Mouse (Mus musculus): ENCODE data around the gene Gnb2. TPM values are rescaled to one million over a fixed set of nuclear protein-coding genes. Genes with fewer than 3 reads are reported as not detected.

The Gnb2 gene
- total RNA-seq, 2 experiments from 2014 or later = 301 to 324 TPM

DNA sequence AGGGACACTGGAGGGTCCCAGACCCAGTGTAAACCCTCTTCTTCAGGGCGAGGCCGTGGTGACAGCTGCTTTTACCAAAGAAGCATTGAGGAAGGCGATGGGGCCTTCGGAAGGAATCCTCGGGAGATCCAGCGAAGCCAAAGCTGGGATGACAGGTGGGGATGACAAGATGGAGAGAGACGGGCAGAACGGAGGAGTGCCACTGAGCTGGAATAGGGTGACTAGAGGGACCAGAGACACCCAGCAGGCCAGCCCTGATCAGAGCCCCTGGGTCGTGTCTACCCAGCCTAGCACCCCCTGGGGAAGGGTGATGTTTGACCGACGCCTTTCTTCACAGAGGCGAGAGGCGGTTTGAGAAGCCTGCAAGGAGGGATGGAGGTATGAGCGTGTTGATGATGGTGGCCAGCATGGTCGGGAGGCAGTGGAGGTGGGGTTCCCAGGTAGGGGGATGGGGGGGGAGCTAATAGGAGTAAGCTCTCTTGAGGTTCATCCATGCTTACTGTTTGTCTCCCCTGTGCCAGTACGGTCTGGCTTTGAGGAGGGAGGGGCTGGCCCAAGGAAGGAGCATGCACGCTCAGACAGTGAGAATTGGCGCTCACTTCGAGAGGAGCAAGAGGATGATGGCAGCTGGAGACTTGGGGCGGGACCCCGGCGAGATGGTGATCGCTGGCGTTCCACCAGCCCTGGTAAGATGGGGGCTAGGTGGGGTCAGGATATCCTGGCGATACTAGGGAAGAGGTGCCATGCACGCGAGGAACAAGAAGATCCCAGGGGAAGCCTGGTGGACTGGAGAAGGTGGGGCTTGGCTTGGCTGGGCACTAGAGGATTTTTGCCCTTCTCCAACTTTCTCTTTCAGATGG, 13.4 kb downstream of the Gnb2 start:
- DNase-seq = no peak

DNA sequence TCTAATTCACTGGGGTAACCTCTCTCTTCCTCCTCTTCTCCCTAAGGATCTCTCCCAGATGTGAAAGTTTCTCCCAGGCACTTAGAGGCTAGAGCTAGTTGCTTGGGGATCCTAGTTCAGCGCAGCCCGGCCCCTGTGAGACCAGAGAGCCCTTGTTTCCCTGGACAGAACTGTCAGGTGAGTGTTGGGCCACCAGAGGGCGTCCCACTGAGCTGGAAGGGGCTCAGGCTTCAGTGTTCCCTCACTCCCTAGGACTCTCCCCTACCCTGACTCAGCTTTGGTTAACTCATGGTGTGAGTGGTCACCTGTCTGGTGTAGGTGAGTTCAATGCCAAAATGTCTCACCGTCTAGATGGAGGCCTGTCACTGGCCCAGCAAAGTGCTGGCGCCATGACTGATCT, 14.9 kb downstream of the Gnb2 start, which contains the start of gene Gigyf1:
Gene Gigyf1 (plus strand): TSS at position 113 of the 400 bp plus-strand sequence.
- DNase-seq = peak; percentile 52

DNA sequence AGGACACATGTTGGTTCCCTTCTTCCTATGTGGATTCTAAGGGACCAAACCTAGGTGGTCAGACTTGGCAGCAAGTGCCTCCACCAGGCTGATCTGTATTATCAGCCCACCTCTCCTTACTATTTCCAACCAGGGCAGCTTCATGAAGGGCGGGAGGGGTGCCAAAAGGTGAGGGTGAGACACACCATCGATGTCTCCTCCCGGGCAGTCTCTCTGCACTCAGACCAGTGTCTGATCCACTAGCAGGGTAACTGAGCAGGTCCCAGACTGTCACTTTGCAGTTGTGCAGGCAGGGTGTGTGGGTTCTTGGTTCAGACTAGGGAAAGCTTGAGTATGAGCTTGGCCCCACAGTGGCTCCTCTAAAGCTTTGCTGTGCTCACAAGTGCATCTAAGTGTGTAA, 18.5 kb downstream of the Gnb2 start:
- no peak for DNase-seq

DNA sequence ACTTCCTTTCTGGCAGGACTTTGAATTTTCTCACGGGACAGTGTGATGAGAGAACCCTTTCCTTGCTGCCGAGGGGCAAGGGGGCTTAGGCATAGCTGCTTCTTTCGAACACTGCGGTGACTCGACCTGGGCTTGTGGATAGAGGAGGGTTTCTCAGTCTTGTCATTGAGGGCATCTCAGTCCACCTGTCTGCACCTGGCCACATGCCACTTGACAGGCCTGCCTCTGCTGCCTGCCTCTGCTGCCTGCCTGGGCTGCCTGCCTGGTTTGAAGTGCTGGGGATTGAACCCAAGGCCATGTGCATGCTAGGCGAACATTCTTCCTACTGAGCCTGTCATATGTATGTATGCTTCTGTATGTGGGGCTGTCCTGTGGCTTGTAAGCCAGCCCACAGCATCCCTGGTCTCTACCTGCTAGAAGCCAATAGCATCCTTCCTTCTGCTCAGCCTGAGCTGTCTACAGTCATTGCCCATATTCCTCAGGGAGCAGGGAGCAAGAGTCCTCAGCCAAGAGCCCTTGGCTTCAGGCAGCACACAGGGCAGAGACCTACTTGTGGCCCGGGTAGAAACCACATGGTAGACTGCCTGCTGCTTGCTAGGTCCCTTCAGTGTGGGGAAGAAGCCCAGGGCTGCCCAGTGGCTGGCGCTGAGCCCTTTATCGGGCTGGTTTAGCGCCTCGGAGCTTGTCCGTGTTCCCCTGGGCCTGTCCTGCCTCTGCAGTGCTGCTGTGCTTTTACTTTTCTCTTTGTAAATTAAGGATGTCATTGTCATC, 19.2 kb downstream of the Gnb2 start:
- DNase-seq = no peak

DNA sequence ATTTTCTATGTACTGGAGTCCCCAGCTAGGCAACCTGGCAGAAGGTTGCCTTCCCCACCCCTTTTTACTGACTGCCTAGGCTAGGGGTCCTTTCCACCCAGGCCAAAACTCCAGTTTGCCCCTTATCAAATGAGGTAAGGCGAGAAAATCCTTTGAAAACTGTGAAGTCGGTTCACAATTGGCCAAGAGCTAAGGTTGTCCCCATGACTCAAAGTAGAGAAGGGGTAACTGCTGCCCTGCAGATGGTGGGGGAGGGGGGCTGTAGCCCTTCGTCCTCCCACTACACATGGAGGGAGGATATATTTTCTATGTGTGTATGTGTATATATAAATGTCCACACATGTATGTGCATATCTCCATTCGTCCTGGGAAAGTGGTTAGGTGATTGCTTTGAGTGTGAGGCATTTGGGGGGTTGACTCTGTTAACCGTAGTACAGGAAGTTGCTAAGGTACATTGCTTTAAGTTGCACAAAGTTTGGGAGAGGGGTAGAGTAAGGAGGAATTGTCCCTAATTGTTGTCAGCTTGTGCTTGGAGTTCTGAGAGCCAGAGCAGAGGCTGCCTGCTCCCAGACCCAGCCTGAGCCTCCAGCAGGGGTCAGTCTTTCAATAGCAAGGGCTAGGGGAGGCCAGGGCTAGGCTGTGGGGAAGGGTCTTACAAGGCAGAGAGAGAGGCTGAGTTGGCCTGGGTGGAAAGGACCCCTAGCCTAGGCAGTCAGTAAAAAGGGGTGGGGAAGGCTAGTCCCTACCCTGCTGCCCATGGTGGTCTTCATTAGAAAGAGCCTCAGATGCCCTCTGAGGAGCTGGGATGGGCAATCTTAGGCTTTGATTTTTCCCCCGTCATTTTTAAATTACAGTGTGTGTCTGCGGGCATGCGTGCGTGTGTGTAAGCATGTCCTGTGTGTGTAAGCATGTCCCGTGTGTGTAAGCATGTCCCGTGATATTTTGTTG, 20.2 kb downstream of the Gnb2 start:
- DNase-seq = no peak

DNA sequence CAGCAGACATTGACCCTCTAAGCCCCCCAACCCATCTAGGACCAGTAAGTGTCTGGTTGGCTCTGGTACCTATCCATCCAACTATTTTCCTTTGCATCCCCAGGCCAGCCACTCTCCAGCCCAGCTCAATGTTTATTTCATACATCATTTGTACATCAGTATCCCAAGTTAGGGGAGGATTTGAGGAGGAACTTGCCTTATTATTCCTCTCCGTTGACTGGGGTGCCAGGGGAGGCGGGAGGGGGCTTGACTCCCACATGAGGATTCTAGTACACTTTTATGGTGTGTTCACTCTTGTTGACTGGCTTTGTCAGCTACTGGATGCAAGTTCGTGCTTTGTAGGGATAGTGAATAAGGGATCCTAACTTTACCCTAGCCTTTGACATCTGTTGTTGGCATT, 21.6 kb downstream of the Gnb2 start:
- DNase-seq = no peak

DNA sequence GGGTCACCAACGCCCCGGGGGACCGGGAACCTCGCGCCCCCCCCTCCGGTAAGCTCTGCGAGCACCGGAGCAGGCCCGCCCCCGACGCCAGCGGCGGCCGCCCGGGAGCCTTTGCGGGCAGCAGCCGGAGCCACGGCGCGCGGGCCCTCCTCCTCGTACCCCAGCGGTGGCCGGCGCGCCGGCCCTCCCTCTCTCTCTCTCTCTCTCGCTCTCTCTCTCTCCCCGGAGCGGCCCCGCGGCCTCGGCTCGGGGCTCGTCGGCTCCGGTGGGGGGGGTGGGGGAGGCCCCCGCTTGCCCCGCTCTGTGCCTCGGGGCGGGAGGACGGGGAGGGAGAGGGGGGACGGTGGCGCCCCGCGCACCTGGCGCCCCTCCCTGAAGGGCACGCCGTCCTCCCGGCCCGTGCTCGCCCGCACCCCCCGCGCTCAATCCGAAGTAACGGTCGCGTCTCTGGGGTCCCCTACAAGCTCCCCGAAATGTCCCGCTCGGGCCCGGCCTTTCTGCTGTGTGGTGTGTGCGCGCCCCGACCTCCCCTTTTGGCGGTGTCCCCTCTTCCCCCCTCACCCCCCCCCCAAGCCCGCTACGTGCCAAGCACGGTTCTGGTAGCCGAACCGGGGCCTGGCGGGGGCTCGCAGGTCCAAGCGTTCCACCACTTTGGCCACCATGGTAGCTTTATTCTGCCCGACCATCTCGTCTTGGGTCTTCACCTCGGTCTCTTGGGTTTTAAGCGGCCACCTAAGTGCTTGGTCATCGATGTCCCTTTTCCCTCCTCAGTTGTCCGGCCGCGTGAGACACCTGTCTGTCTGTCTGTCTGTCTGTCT, 22.5 kb downstream of the Gnb2 start:
- peak; percentile 47 for DNase-seq

DNA sequence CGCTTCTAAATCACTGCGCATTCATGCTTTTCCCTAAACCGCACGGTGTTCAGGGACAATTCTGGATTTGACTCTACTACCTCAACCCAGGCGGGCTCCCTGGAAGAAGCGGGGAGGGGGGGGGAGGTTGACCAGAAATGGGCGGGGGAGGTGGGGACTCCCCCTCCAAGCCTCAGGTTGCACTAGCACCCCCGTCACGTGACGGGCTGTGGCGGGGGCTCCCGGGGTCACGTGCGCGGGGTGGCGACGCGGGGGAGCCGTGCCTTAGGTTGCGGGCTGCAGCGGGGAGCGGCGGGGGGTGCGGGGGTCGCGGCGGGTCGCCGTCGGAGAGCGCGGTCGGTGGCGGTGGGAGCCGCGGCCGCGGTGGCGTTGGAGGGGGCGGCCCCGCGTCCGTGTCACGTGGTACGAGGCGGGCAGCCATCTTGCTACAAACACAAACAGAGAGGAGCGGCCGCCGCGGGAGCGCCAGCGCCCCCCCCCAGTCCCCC, 23.3 kb downstream of the Gnb2 start:
- DNase-seq = peak; percentile 84

DNA sequence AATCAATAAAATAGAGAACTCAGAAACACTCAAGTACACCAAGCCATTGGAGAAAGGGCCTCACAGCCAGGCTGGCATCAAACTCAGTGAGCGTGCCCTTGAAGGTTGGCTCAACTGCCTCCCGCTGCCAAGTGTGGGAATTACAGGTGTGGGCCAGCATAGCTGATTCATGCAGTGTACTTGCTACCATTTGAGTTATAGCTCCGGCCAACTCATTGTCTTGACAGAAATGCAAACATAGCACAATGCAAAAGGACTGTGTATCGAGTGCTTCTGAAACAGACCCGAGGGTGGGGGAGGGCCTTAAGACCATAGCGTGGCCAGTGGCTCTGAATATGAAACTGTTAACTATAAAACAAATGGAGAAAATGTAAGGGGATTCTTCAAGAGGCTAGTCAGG, 29.3 kb downstream of the Gnb2 start:
- no peak for DNase-seq

DNA sequence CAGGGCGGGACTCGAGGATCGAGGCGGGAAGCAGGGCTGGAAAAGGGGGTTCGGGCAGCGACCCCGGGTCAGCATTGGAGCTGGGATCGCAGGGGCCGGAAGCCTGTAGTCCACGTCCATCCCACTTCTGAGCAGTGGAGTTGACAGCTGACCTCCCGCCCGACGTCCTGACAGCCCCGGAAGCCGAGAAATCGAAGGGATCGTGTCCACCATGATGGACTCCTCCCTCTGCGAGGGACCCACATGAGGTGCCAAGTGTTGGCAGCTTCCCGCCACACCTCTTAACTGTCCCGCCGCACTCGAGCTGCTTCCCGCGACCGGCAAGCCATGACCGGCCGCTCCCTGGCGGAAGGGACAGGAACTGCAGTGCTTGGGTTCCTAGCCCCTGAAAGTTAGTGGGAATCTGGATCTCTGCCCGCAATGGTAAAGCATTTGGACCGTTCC, 30.6 kb downstream of the Gnb2 start:
- peak; percentile 82 for DNase-seq

DNA sequence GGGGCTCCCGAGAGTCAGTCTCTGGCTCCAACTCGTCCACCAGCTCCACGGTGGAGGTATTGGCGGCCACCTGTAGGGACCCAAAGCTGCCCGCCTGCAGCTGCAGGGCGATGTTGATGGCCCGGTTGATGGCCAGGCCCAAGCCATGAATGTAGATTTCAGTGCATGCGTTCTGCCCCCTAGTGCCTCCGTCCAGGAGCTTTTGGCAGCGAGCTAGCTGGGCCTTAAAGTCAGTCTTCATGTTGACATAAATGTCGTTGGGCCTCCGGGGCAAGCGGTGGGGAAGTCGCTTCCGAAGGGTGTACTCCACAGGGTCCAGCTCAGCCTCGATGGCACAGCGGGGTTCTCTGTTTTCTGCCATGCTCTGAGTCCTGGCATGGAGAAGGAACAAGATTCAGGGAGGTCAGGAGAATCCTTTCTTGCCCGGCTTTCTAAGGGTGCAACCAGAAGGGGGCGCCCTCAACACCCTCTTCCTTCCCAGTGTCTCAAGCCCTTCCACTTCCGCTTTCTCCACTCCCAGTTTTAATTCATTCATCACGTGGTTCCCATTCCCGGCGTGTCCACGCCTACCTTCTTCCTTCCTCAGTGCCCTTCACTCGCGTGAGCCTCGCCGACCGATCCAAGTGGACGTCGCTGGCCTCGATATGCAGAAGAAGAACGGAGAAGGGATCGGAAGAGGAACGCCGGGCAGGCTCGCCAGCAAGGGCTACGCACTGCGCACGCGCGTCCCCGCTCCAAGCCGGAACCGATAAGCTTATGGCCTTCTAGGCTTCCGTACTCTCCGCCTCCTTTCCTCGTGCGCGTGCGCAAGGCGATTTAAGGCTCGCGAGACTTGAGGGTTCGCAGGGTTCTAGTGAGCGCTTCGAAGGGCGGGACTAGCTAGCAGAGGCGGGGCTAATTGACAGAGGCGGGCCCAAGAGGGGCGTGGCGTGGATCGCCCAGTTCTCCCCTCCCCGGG, 31.3 kb downstream of the Gnb2 start, which contains the start of gene Pop7:
Gene Pop7 (minus strand): TSS at position 810 of the 958 bp plus-strand sequence.
- peak; percentile 99 for DNase-seq

DNA sequence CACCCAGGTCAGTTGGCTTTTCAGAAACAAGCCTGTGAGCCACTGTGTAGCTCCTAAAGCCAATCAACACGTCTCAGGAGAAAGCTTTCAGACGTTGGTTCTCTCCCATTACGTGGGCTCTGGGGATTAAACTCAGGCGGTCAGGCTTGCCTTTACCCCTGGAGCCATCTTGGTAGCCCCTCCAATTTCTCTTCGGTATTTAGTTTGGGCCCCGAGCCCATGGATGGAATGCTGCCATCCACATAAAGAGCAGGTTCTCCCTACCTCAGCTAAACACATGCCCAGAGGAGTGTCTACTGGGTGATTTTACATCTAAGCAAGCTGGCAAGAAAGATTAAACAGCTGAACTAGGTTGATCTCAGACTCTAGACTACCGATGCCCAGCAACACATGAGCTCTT, 33.1 kb downstream of the Gnb2 start:
- DNase-seq = no peak

DNA sequence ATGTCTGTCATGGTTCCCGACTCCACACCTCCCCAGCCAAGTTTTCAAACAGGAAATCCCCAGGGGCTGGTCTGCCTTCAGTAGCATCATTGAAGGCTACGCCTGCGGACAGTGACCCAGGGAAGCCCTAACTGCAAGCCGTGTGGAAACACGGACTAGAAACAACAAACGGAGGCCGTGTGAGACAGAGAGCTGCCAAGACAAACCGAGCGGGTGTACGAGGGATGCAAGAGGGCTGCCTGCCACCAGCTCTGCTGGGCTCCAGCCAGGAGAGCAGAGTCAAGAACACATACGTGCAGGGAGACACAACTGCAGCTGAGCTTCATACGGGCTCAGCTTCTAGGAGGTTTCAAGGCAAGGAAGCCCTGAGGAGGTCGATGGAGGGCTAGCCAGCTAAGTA, 39.5 kb downstream of the Gnb2 start:
- DNase-seq = peak; percentile 33

DNA sequence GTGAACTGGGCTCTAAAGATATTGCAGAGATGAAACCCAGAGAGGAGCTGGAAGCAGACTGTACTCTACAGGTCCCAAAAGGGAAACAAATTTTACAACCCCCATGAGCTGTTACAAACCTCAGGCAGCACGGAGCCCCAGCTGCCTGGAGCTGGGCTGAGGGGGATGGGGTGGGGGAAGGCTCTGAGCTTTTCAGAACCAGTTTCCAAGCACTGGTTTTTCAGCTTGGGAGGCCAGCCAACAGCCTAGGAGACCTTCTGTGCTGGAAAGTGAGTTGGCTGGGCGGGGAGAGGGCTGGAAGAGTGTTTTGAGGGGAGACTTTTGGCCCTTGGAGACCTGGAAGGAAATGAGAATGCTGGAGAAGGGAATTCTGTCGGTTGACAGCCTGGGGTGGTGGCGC, 41.8 kb downstream of the Gnb2 start:
- DNase-seq = peak; percentile 59

DNA sequence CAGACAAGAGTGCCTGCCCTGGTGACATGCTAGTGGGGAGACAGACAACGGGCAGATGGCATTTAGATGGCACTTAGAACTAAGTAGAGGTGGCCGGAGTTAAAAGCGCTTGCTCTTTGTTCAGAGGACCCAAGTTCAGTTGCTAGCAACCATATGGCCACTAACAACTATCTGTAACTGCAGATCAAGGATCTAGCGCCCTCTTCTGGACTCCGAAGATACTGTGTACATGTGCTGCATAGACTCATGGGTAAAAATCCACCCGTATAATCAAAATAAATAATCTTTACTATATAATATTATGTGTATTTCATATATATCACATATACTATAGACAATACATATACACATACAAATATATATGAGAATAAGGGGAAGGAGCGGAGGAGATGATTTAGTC, 45.7 kb downstream of the Gnb2 start:
- DNase-seq = no peak

DNA sequence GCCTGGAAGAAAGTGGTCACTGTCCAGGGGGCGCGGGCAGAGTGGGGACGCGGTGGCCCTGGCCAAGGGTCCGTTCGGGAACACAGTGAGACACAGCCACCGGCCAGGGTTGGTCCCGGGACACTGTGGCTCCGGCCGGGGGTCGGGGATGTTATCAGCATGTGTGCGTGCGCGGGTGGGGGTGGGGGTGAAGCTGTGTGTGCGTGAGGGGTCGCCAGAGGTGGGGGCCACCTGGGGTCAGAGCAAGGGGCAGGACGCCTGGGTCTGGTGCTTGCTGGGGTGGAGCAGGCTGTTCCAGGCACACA, 47.5 kb downstream of the Gnb2 start:
- DNase-seq = peak; percentile 14

DNA sequence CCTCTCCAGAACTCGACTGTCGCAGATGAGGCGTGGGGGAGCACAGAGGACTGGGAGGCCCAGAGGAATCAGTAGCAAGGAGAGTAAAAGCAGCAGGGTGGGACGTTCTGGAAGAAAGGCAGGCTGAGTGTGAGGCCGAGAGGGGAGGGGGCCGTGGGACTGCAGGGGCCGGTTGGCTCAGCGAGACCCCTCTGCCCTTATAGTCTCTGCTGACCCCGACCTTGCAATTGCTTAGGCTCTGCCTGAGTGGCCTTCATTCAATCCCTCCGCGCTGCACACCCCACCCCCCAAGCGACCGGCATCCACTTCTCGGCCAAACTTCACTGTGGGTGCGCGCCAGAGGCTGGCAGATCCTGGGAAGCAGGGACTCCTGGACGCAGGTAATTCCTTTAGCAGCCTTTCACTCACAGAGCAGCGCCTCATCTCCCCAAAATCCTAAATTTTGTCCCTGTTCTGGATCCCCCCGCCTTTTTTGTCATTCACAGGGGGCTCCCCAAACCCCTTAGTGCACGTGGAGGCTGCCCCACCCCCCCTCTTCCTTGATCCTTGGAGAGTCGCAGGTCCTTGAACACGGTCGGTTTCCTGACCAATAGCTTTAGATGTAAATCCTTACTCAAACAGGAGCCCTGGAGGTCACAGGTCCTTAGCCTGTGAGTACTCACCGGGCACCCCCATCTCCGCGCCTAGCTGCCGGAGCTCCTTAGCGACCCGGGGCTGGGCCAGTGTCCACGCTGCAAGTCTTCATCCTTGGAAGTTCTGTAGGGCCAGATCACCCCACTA, 48.0 kb downstream of the Gnb2 start:
- no peak for DNase-seq

DNA sequence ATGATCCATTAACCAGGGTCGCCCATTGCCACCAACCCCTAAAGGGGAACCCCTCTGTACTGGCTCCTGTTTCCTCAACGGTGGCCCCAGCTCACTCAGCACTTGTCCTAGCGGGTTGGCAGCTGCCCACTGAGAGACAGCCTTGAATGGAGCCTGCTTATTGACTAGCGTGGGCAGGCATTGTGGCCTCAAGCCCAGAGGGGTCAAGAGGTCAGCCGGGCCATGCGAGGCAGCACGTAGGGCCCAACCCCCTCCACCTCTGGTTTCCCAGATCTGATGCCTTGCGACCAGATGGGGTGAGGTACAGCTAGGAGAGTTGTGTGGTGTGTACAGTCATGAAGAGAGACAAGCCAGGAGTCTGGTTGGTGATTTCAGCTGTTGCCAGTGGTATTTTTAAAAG, 51.4 kb downstream of the Gnb2 start:
- peak; percentile 38 for DNase-seq

DNA sequence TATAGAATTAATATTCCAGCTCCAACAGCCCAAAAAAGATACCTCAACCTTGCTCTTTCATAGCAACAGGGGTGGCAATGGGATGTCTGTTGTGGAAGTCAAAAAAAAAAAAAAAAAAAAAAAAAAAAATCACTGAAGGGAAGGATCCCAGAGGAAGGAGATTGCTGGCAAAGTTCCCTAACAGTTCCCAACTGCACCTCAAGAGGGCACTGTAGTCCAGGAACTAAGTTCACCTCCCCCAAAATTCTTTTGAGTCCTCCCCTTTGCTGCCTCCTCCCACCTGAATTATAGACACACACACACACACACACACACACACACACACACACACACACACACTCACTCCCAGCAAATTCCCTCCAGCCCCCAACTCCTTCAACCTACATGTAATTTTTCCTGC, 52.2 kb downstream of the Gnb2 start:
- peak; percentile 82 for DNase-seq

All from gastrocnemius, postnatal 10 days (tissue).